Mouse (Mus musculus) neural tube, embryonic 11.5 days (tissue): ENCODE data around the gene Mettl8. TPM values are rescaled to one million over a fixed set of nuclear protein-coding genes. Genes with fewer than 3 reads are reported as not detected.

ENCODE experiments used
- polyA plus RNA-seq: library from polyadenylated mRNA; unstranded; fragments of >200 nt; fragmentation: Nextera tagmentation; extraction: Ambion mirVana; gene quantifications from 2 replicates; pipeline ENCODE4 v1.2.1, GENCODE M21; 2014

Mettl8 gene
- polyA plus RNA-seq, 1 experiment from 2014 or later: 21.4 TPM

Other genes with a start within 250 kb of the Mettl8 start
- gene Tlk1, start 229.9 kb downstream of the Mettl8 start, polyA plus RNA-seq: 39.0 and 42.0 TPM in 2 replicates
- gene Dcaf17, start 255 bp downstream of the Mettl8 start, polyA plus RNA-seq: 33.1 and 34.7 TPM in 2 replicates
- gene Cybrd1, start 62.3 kb upstream of the Mettl8 start, polyA plus RNA-seq: 0.27 and 0.46 TPM in 2 replicates
- 187 and 205 TPM in 2 replicates for gene Dync1i2, start 156.1 kb upstream of the Mettl8 start, polyA plus RNA-seq